Mouse (Mus musculus) urinary bladder, postnatal 10 days (tissue): ENCODE measurements around the gene Ep400.

ENCODE experiments used
- DNase-seq: peaks from one replicate; pipeline ENCODE4 v3.0.0; 2022; ENCODE audit warnings: low spot score

Ep400 gene

DNA sequence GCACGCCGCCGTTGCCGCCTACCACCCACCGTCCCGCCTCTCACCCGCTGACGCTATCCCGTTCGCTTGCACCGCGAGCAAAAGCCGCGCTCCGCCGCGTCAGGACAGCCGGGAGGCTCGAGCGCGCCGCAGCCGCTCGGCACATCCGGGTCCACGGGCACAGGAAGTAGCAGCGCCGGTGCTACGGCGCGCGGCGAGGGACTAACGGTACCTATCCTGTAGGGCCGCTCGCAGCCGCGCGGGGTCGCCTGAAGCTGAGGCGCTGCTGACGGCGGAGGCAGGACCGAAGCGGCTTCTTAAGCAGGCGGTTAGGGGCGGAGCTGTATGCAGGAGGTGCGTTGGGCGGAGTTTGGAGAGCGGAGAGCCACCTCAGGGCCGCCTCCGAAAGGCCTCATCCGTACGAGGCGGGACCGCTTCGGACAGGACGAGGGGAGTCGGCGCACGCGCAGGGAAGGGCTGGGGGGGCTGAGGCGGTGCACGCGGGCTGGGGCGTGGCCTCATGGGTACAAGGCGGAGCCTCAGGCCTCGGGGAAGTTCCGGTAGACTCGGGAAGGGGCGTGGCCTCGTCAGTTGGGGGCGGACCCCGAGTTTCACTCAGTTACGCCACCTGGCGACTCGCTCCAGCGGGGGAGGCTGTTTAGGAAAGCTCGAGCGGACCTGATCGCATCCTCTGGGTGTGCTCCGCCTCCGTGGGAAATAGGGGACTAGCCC, at the start of gene Ep400:
TSS of gene Ep400 (minus strand) at position 270 of the 711 bp plus-strand sequence.
- peak; percentile 99 for DNase-seq

DNA sequence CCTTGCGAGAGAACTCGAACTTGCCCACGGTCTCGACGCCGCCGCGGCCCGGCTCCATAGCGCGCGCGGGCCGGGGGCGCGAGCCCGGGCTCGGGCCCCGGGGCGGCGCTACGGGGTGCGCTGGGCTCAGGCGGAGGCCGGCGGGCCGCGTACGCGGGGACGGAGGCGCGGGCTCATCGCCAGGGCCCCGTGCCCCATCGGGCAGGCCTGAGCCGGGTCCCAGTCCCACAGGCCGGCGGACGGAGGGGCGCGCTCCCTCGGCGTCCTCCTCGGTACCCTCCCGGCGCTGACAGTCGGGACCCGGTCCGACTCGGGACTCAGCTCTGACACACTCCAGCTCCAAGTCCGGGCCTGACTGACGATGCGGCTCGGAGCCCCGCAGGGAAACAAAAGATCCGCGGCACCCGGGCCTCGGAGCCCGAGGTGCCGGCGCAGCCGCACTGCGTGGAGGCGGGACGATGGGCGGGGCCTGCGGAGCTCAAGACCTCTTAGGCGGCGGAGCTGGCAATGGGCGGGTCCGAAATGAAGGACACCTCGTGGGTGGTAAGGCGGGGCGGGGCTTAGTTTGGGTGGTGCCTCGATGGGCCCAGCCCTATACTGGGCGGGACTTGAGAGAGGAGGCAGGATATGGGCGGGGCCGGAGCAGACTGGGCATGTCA, 39.3 kb upstream of the Ep400 start, which contains the start of gene Ulk1:
TSS of gene Ulk1 (minus strand) at position 431 of the 659 bp plus-strand sequence.
- DNase-seq, result peak; percentile 99

DNA sequence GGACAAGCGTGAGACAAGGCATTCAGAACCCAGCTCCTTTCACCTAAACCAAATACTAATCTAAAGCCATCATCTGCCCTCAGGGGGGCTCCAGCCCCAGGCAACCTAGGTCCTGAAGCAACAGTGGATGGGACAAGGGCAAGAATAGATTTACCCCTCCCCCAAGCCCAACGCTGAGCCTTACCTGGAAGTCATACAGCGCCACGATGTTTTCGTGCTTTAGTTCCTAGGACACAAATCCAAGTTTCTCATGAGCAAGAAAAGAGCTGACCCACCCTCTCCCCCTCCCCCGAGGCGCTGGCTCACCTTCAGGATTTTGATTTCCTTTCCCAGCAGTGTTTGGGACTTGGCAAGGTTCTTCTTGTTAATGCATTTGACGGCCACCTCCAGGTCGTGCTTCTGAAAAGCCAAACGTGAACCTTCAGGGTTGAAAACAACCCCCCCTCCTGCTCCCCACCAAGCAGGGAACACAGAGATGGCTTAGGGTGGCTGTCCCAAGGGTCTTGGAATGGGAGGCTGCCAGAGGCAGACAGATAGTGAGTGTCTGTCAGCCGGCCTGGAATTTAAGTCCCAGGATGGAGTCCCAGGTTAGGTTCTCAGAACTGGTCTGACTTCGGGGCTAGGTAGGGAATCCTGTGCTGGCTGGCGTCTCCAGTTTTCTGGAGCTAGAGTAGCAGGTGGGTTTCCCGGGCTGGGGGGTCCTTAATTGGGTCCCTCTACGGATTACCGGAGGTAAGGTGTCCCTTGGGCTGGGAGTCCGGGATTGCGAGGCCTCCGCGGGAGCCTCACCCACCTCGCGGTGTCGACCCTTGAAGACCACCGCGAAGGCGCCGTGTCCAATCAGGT, 38.5 kb upstream of the Ep400 start:
- DNase-seq, result no peak

DNA sequence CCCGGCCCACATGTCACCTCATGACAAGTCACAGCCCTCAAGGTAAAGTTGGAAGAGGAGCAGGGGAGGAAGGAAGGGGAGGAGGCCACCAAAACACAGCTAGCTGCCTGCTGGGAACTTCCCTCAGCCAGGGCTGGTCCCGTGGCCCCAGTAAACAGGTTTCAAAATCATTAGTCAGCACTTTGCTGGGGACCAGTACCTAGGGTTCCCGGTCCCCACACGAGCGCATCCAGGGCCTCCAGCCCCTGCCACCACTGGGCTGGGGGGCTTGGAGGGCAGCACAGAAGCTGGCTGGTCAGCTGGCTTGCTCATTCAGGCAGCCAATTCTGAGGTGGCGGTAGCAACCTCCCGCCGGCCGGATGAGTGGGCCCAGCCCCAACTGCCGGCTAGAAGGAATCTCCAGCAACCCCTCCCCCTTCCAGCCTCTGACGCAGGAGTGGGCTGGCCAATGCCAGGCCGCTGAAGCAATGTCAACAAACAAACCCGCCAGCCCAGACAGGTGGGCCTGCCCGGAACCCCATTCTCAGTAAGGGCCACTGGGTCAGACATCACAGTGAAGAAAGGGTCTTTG, 37.6 kb upstream of the Ep400 start:
- peak; percentile 73 for DNase-seq

DNA sequence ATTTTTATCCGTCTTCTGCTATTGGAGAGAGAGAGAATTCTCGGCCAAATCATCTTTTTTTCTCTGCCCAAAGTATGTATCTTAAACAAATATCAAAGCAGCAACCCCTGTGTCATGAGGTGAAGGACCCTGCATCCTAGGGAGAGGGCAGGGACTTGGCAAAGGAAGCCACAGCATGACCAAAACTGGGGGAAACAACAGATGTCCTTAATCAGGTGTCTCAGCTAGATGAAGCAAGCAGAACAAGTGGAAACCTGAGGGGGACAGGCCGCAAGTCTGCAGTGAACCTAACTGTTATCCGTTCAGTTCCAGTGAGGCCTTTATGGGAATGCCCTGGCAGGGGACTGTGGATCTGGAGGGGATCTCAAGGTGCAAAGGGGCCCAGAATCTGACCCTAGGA, 36.9 kb upstream of the Ep400 start:
- no peak for DNase-seq

DNA sequence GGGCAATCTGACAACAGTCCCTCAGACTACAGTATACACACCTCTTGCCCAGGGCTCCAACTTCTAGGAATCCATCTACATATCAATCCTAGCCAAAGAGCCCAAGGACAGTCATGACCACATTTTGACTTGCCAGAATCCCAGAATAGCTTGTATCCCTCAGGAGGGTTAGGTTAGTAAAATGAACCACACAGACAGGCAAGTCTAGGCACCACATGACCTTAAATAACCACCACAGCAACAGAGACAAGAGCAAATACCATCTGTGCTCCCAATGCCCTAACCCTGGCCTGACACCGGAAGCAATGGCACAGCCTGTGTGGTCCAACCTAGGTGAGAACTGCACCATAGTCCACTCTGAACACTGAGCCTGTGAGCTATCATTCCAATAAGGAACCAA, 36.2 kb upstream of the Ep400 start:
- no peak for DNase-seq

DNA sequence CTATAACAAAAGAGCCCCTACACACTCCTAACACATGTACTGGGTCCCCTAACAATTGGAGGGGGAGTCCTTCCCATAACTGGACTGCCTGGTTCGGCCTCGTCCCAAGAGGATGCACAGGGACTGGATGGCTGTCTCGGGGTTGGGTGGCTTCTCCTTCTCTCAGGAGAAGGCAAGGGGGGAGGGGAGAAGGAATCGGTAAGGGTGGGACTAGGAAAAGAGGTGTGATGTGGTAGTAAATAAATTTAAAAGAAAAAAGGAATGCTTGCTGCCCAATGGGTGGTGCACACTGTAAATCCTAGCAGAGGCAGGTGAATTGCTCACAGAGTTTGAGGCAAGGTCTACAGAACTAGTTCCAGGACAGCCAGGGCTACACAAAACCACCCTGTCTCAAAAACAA, 35.6 kb upstream of the Ep400 start:
- no peak for DNase-seq

DNA sequence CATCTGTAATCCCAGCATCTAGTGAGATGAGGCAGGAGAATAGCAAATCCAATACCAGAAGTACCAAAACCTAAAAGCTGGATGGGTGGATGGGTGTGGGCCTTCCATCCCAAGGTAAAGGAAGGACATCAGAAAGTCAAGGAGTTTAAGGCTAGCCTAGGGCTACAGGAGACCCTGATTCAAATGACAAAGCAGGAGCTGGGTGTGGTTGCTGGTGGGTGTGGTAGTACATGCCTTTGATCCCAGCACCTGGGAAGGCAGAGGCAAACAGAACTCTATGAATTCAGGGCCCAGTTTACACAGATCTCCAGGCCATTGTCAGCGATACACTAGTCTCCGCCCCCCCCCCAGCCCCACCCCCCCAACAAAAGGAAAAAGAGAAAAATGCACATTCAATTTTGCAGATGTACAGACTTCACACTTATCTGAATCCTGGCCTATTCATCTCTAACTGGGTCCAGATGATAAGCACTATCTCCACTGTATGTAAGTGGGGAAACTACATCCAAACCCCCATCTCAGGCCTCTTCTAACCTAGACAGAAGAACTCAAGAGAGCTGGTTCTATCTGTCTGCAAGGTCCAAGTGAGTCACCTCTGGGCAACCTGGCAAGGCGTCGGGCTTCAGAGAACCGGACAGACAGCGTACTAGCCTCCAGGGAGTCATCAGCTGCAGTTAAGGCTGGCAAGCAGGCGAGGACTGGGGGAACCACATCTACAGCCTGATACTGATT, 33.7 kb upstream of the Ep400 start:
- DNase-seq, result no peak

DNA sequence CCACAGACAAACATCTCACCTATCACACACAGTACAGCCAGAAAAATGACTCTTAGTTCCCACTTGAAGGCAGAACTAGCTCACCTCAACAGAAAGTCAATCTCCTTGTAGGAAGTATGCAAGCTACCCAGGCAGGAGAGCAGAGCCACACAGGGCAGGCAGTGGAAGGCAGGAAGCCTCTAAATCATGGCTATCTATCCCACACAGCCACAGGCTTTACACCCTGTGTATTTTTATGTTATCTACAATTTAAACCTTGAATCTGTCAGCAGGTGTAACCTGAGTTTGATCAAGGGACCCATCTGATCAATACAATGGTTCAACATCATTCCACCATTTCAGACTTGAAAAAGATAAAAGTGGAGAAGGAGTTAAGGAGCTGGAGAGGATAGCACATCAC, 32.3 kb upstream of the Ep400 start:
- no peak for DNase-seq

DNA sequence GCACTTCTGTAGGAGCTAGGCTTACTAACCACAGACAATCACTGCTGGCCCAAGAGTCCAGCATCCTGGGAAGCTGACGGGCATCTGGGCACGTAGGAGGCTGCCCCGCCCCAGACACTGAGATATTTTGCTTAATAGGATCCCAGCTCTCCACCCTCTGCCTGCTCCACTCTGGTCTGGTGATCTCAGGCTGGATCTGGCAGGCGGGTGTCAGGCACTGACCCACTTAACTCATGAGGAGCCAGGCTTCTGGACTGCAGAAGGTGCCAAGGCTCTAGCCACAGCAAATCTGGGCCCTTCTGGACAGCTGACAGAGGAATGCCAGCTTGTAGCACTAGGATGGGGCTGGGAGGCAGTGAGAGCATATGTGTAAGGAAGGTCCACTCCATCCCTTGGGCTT, 31.7 kb upstream of the Ep400 start:
- DNase-seq, result no peak

DNA sequence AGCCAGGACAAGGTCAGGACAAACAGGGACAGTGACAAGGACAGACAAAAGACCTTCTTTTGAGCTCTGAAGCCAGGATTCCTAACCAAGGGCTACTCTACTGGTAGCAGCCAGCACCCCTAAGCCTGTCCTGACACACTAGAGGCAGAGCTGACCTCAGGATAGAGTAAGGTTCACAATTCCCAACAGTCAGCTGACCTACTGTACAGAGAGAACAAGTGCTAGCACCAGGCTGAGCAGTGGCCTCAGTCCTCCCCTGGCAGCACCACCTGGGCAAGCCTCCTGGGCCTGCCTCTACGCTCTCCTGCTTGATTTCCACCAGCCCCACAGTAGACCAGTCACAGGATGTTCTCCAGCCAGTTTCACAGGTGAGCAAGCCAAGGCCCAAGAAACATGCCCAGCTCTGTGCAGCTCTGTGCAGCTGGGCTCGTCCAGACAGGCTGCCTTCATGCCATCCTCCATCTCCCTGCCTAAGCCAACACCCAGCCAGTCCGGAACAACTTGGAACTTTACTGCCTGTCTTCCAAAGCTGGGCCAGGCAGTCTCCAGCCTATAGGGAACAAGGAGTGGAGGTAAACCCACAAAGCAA, 30.6 kb upstream of the Ep400 start:
- no peak for DNase-seq

DNA sequence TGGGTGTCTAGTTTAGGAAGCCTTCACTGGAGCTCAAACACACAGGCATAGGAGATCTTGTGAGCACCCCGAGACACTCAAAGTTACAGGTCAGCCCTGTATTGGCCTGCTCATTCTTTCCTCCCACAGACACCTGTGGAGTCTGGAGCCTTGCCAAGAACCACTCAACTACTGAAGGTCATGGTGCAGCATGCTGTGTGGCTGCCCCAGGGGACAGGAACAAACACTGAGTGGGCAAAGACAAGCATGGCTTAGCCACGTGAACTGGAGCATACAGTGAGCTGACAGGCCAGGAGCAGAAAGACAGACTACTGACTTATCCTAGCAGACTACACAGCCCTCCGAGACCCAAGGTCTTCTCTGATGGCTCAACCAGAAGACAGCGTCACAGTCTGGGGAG, 27.2 kb upstream of the Ep400 start:
- DNase-seq, result no peak

DNA sequence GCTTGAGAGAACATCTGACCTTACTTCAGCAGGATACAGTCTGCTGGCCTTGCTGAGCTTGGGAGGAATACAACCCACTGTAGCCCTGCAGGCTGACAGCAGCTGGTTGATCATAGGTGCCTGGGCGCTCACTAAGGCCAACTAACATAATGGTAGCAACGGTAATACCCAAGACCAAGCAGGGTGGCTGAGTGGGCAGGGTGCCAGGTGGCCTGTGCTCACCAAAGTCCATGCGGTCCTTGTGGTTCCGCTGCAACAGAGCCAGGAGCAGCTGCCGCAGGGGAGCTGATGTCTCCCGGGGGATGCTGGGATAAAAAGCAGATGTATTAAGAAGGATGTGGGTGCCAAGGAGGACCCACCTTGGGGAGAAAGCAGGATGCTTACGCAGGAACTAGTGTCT, 23.8 kb upstream of the Ep400 start:
- no peak for DNase-seq

DNA sequence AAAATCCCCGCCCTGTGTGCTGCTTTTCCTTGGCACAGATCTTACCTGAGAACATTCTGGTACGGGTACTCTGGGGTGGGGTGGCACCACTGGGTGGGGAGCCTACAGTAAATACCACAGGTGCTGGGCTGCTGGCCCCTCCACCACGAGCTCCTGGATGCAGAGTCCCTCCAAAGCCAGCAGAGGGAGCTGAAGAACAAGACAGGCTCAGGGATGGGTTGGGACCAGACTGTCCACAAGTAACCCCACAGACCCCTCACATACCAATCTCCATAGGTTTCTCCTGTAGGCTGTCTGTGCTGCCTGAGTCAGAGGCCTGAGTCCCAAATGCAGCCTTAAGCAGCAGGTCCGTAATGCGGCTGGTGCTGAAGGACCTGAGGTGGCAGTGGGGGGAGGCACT, 18.2 kb upstream of the Ep400 start:
- DNase-seq, result no peak

DNA sequence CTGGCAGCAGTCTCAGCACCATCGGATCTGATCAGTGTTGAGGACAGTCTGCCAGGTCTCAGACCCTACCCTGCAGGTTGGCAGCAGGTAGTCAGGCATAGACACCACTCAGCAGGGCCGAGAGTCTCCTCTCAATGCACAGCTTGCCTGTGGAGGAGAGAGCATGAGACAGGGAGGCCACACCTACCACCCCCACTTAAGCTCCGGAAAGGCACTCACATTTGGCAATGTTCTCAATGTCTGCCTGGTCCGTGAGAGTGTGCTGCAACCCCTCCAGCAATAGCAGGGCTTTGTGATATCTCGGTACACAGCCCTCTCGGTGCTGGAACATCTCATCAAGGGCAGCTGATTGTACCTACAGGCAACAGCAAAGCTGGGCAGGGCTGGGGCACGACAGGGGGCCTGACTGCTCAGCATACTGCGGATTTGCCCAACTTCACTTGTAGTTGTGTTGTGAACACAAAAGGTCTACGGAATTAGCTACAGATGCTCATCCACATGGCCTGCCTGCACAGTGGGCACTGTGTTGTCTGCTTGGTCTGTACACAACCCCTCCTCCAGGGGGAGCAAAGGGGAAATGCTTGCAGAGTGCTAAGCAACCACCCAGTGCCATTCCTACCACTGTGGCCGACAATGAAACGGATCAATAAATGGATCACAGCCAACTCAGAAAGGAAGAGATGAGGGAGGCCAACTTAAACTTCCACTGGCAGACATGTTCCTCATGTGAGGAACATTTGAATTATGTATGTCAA, 15.7 kb upstream of the Ep400 start:
- DNase-seq, result no peak

DNA sequence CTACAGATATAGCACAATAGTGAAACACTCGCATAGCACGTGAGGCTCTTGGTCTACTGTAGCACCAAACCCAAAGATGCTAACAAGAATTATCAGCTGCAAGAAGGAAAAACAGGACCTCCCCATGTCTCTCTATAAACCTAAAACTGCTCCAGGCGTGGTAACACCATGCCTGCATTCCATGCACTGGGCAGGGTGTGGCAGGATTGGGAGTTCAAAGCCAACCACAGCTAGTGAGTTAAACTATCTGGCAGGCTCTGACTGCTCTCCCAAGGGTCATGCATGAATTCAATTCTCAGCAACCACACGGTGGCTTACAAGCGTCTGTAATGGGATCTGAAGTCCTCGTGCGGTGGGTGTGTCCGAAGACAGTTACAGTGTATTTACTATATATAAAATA, 12.6 kb upstream of the Ep400 start:
- no peak for DNase-seq

DNA sequence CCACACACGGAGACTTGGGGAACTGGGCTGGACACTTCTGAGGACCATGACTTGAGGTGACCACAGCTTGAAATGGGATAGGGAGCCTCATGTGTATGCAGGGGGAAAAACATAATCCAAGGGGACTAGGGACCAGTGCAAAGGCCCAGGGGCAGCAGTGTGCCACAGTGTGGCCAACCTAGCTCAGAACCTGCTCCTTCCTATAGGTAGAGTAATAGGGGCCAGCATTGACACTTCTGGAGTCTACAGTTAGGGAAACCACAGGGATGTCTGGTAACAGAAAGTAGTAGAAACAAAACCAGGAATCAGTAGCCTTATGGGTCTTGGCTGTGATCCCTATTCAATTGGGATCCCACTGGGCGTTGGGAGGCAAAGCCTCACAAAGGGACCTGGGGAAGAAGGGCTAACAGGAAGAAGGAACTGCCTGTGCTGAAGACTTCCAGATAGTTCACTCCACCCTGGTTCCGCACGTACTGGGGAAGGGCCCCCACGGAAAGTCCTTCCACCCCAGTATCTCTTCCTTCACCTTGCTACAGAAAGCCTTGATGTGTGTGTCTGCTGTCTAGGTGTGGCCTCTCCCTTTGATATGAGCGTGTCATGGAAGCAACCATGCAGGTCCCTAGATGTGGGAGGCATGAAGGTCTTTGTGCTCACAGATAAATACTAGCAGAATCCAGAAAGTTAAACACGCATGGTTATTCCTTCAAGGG, 11.2 kb upstream of the Ep400 start:
- DNase-seq, result no peak

DNA sequence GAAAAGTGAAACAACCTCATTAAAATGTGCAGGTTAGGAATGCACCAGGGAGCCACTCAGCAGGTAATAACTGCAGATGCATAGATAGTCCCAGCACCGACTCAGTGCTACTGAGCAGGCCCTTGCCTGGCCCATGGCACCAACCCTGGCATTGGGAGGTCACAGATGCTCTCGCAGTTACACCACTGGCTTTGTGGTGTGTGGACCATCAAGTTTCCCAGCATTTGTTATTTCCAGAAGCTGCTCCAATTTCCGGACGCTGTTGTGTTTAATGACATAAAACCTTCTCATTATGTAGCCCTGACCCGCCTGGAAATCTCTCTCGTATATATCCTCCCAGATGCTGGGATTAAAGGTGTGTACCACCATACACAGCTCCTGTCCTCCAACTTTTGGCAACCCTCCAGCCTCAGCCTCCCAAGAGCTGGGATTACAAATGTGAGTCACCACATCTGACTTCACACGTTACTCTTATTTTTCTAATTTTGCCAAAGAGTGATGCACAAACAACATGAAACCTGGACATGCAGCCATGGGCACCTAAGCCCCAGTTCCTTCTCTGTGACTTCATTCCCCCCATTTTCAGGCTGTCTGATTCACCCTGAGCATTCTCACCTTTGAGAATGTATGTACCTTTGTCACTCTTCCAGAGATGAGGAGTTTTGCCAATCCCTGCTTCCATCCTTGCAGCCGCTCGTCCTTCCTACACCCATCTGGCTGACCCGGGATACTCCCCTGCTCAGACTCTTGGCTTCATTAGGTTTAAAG, 10.4 kb upstream of the Ep400 start:
- no peak for DNase-seq

DNA sequence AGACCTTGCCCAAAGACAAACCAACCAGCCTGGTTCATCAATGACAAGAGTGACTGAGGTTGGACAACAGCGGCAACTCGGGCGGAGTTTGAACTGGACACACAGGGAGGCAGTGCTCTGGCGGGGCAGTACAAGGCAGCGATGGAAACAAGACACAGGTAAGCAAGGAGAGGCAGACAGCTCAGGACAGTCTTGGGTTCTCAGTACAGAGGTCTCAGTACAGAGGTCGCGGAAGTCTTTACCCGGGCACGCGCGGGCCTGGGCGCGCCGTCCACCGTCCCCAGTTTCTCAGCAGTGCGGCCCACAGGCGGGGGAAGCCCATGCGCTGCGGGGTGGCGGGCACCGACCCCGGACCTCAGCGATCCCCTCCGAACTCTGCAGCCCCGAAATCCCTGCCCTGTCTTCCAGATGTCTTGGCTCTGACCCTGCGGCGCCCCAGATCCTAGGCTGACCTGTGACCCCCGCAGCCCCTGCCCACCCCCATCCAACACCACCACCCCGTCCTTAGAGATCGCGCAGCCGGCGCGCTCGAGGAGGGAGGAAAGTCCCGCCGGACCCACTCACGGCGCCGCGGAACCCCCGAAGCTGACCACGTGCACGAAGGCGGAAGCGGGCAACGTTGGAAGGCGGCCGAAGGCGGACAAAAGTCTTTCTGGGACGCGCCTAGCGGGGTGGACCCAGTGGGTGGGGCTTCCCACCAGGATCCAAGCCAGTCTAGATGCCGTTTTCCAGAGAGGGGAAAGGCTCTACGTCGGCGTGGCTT, 9.7 kb upstream of the Ep400 start, which contains the start of gene Pus1:
TSS of gene Pus1 (minus strand) at position 662 of the 763 bp plus-strand sequence.
- peak; percentile 83 for DNase-seq
